Mouse (Mus musculus): ENCODE data around the gene Rps25. TPM values are rescaled to one million over a fixed set of nuclear protein-coding genes. Genes with fewer than 3 reads are reported as not detected.
"Not testable (repeated sequence)": the region's sequence is repeated elsewhere in the genome, so short reads cannot be mapped to it uniquely, and the experiment has no call there.

The Rps25 gene
- polyA plus RNA-seq, 1 experiment from 2014 or later: 2,419 TPM

GRCm38 (mm10) chr9:44410647-44411336 lies 3.9 kb downstream of the Rps25 start:
- DNase-seq (ENCODE audit: low spot score): no peak
- Histone ChIP-seq H3K4me3 (no peak overlapping the region), H3K36me3 (replicated peaks) (peaks cover 75% of the 10 kb centered on the region), H3K9me3 (no peaks in the 10 kb centered on the region), H3K27me3 (replicated peaks; ENCODE audit: low read depth, poor library complexity, severe bottlenecking) (no peaks in the 10 kb centered on the region), H3K4me1 (peaks cover 11% of the 10 kb centered on the region), H3K27ac (replicated peaks) (no peak overlapping the region)
- WGBS: 91% methylated on average over 2 of the region's 2 CpGs

- Histone ChIP-seq H3K27me3 (replicated peaks; ENCODE audit: low read depth, poor library complexity, severe bottlenecking) (no peaks in the 10 kb centered on the region), H3K4me3 (no peak overlapping the region), H3K9me3 (no peaks in the 10 kb centered on the region), H3K27ac (replicated peaks) (no peak overlapping the region), H3K4me1 (peaks cover 7% of the 10 kb centered on the region; the same call in 1 of the 2 replicates), H3K36me3 (replicated peaks) (peaks cover 81% of the 10 kb centered on the region)
- 90% methylated on average over 1 of the region's 1 CpGs for WGBS
- DNase-seq (ENCODE audit: low spot score): no peak
Observed at GRCm38 (mm10) chr9:44411601-44412130, 4.7 kb downstream of the Rps25 start.

GRCm38 (mm10) chr9:44412306-44412705 lies 5.4 kb downstream of the Rps25 start:
- Histone ChIP-seq H3K36me3 (replicated peaks) (peaks cover 81% of the 10 kb centered on the region), H3K27ac (replicated peaks) (no peak overlapping the region), H3K4me1 (peaks cover 12% of the 10 kb centered on the region), H3K9me3 (no peaks in the 10 kb centered on the region), H3K27me3 (replicated peaks; ENCODE audit: low read depth, poor library complexity, severe bottlenecking) (no peaks in the 10 kb centered on the region), H3K4me3 (no peak overlapping the region)
- 88% methylated on average over 4 of the region's 4 CpGs for WGBS
- DNase-seq (ENCODE audit: low spot score): no peak

GRCm38 (mm10) chr9:44412781-44413180 lies 5.8 kb downstream of the Rps25 start:
- 84% methylated on average over 2 of the region's 2 CpGs for WGBS
- no peaks in the 10 kb centered on the region for H3K27me3 ChIP-seq (replicated peaks; ENCODE audit: low read depth, poor library complexity, severe bottlenecking)
- no peak overlapping the region for H3K27ac ChIP-seq (replicated peaks)
- peaks cover 16% of the 10 kb centered on the region for H3K4me1 ChIP-seq
- no peak overlapping the region for H3K4me3 ChIP-seq
- H3K9me3 ChIP-seq: no peaks in the 10 kb centered on the region
- peaks cover 81% of the 10 kb centered on the region for H3K36me3 ChIP-seq (replicated peaks)
- DNase-seq (ENCODE audit: low spot score): no peak

- peak overlapping the region; percentile 91 for H3K27ac ChIP-seq (replicated peaks)
- H3K27me3 ChIP-seq (replicated peaks; ENCODE audit: low read depth, poor library complexity, severe bottlenecking): no peaks in the 10 kb centered on the region
- H3K9me3 ChIP-seq: no peaks in the 10 kb centered on the region
- 8% methylated on average over 26 of the region's 26 CpGs for WGBS
- H3K4me1 ChIP-seq: peaks cover 9% of the 10 kb centered on the region
- DNase-seq (ENCODE audit: low spot score): no peak
- peak overlapping the region; percentile 88 for H3K4me3 ChIP-seq
- H3K36me3 ChIP-seq (replicated peaks): peaks cover 40% of the 10 kb centered on the region
Observed at GRCm38 (mm10) chr9:44417156-44417891, 10.4 kb downstream of the Rps25 start.

GRCm38 (mm10) chr9:44417892-44418363 lies 11.0 kb downstream of the Rps25 start:
- DNase-seq (ENCODE audit: low spot score): peak; percentile 94
- WGBS: under 1% methylated on average over 38 of the region's 38 CpGs

GRCm38 (mm10) chr9:44418519-44419385 lies 11.8 kb downstream of the Rps25 start, which contains the start of gene Ccdc84:
Gene Ccdc84, minus strand, starts transcription at chr9:44418569.
- Histone ChIP-seq H3K27ac (replicated peaks) (peak within 1 kb of the TSS; percentile 91), H3K9me3 (no peaks in the 10 kb centered on the region), H3K36me3 (replicated peaks) (peaks cover 26% of the 10 kb centered on the region), H3K27me3 (replicated peaks; ENCODE audit: low read depth, poor library complexity, severe bottlenecking) (no peaks in the 10 kb centered on the region), H3K4me1 (peaks cover 9% of the 10 kb centered on the region), H3K4me3 (peak within 1 kb of the TSS; percentile 88)
- no peak for DNase-seq (ENCODE audit: low spot score)
- 80% methylated on average over 14 of the region's 14 CpGs for WGBS

More at GRCm38 (mm10) chr9:44417892-44418363, 11.0 kb downstream of the Rps25 start:
- Histone ChIP-seq H3K4me1 (peaks cover 9% of the 10 kb centered on the region), H3K36me3 (replicated peaks) (peaks cover 34% of the 10 kb centered on the region), H3K27me3 (replicated peaks; ENCODE audit: low read depth, poor library complexity, severe bottlenecking) (no peaks in the 10 kb centered on the region), H3K27ac (replicated peaks) (peak overlapping the region; percentile 91), H3K9me3 (no peaks in the 10 kb centered on the region), H3K4me3 (peak overlapping the region; percentile 88)

GRCm38 (mm10) chr9:44419730-44420129 lies 12.8 kb downstream of the Rps25 start:
- H3K36me3 ChIP-seq (replicated peaks): peaks cover 16% of the 10 kb centered on the region

GRCm38 (mm10) chr9:44420280-44420898 lies 13.4 kb downstream of the Rps25 start:
- Histone ChIP-seq H3K27me3 (replicated peaks; ENCODE audit: low read depth, poor library complexity, severe bottlenecking) (no peaks in the 10 kb centered on the region), H3K9me3 (no peaks in the 10 kb centered on the region), H3K36me3 (replicated peaks) (peaks cover 12% of the 10 kb centered on the region), H3K4me1 (peaks cover 9% of the 10 kb centered on the region), H3K27ac (replicated peaks) (no peak overlapping the region), H3K4me3 (no peak overlapping the region)
- WGBS: 81% methylated on average over 5 of the region's 5 CpGs
- no peak for DNase-seq (ENCODE audit: low spot score)

More at GRCm38 (mm10) chr9:44419730-44420129, 12.8 kb downstream of the Rps25 start:
- H3K4me3 ChIP-seq; H3K27ac ChIP-seq (replicated peaks); H3K27me3 ChIP-seq (replicated peaks; ENCODE audit: low read depth, poor library complexity, severe bottlenecking); H3K9me3 ChIP-seq; DNase-seq (ENCODE audit: low spot score); H3K4me1 ChIP-seq: not testable (repeated sequence)
- WGBS: 97% methylated on average over 9 of the region's 9 CpGs

- Histone ChIP-seq H3K4me3 (no peak overlapping the region), H3K9me3 (no peaks in the 10 kb centered on the region), H3K27me3 (replicated peaks; ENCODE audit: low read depth, poor library complexity, severe bottlenecking) (no peaks in the 10 kb centered on the region), H3K36me3 (replicated peaks) (no peaks in the 10 kb centered on the region), H3K27ac (replicated peaks) (no peak overlapping the region), H3K4me1 (no peaks in the 10 kb centered on the region)
- WGBS: 89% methylated on average over 4 of the region's 4 CpGs
- DNase-seq (ENCODE audit: low spot score): no peak
Observed at GRCm38 (mm10) chr9:44423576-44423975, 16.6 kb downstream of the Rps25 start.

- Histone ChIP-seq H3K27me3 (replicated peaks; ENCODE audit: low read depth, poor library complexity, severe bottlenecking) (no peaks in the 10 kb centered on the region), H3K9me3 (no peaks in the 10 kb centered on the region), H3K27ac (replicated peaks) (no peak overlapping the region), H3K4me3 (no peak overlapping the region), H3K36me3 (replicated peaks) (no peaks in the 10 kb centered on the region), H3K4me1 (peaks cover 11% of the 10 kb centered on the region)
- no peak for DNase-seq (ENCODE audit: low spot score)
- WGBS: 52% methylated on average over 5 of the region's 5 CpGs
Observed at GRCm38 (mm10) chr9:44432577-44433185, 25.7 kb downstream of the Rps25 start.
